Mouse (Mus musculus) limb, embryonic 10.5 days (tissue): Measurements from ENCODE around the gene Cox19. TPM values are rescaled to one million over a fixed set of nuclear protein-coding genes. Genes with fewer than 3 reads are reported as not detected.

ENCODE experiments used
- DNase-seq: peaks from one replicate; pipeline ENCODE4 v3.0.0-alpha.2; 2017; ENCODE audit warnings: low spot score
- H3K27ac ChIP-seq: fragments of 300-500 bp; sonication (generic); 2 replicates; pipeline ENCODE4 v1.5.1; 2016; ENCODE audit warnings: mild to moderate bottlenecking
- H3K27me3 ChIP-seq: fragments of 300-500 bp; sonication (generic); 2 replicates; pipeline ENCODE4 v1.6.1; 2016; ENCODE audit warnings: low read depth, mild to moderate bottlenecking; ENCODE audit not compliant: poor library complexity, severe bottlenecking
- H3K36me3 ChIP-seq: fragments of 300-500 bp; sonication (generic); 2 replicates; pipeline ENCODE4 v1.6.1; 2016; ENCODE audit warnings: mild to moderate bottlenecking, moderate library complexity
- H3K4me1 ChIP-seq: fragments of 300-500 bp; sonication (generic); 2 replicates; pipeline ENCODE4 v1.6.1; 2016
- H3K4me3 ChIP-seq: fragments of 300-500 bp; sonication (generic); 2 replicates; pipeline ENCODE4 v1.5.1; 2016; ENCODE audit warnings: mild to moderate bottlenecking, moderate library complexity
- H3K9me3 ChIP-seq: fragments of 300-500 bp; sonication (generic); replicated peaks from 2 replicates; pipeline ENCODE4 v1.6.1; 2016; ENCODE audit warnings: mild to moderate bottlenecking
- WGBS: fragments of 180-500 bp; shearing (Covaris S2); methylation state at CpG from one replicate; pipeline ENCODE4 v1.1.7; 2016; 5-methylcytosine and 5-hydroxymethylcytosine counted together
- polyA plus RNA-seq: library from polyadenylated mRNA; unstranded; fragments of >200 nt; fragmentation: Nextera tagmentation; extraction: Ambion mirVana; gene quantifications from 2 replicates; pipeline ENCODE4 v1.2.1, GENCODE M21; 2016

The Cox19 gene
- polyA plus RNA-seq, 1 experiment from 2014 or later: 110 TPM

- WGBS: 33% methylated on average over 8 of the region's 8 CpGs
These were observed 28.7 kb upstream of the Cox19 start for GRCm38 (mm10) chr5:139379771-139380384.

DNA sequence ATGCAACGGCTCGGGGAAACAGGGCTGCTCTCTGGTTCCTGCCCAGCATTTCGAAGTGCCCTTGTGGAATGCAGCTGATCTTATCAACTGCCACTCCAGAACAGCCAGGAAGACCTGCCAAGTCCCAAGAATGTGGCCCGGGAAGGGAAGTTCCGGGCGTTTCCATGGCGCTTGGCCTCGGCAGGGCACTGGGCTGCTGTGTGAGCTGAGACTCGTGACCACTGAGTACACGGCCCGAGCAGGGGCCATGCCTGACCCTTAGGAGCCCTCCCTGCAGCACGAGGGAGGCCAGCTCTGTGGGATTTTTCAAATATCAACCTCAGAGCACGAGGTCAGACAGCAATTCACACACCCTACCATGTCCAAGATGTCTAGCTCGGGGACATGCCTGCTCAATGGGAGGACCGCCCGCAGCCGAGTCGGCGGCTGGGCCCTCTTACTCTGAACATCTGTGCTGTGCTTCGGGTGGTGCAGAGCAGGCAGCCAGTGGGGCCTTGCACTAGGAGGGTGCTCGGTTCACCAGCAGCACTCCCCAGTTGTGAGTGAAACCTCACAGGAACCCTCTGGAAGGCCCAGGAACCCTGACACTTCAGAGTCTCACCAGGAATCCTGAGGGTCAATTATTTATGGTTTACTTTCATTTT, 27.9 kb upstream of the Cox19 start:
- Histone ChIP-seq H3K9me3 (no peaks in the 10 kb centered on the region), H3K4me1 (peaks cover 50% of the 10 kb centered on the region), H3K27ac (peak overlapping the region; percentile 81; the same call in 1 of the 2 replicates), H3K27me3 (0 out of 2 replicates have a peak, but pooled peaks cover 5% of the 10 kb centered on the region), H3K4me3 (no peak overlapping the region), H3K36me3 (no peaks in the 10 kb centered on the region)
- no peak for DNase-seq
- WGBS: 58% methylated on average over 21 of the region's 21 CpGs

More at GRCm38 (mm10) chr5:139379771-139380384, 28.7 kb upstream of the Cox19 start:
- Histone ChIP-seq H3K9me3 (no peaks in the 10 kb centered on the region), H3K36me3 (no peaks in the 10 kb centered on the region), H3K27me3 (0 out of 2 replicates have a peak, but pooled peaks cover 5% of the 10 kb centered on the region), H3K4me1 (peaks cover 53% of the 10 kb centered on the region), H3K27ac (peak overlapping the region; percentile 81), H3K4me3 (peak overlapping the region; percentile 71)
- DNase-seq: no peak

DNA sequence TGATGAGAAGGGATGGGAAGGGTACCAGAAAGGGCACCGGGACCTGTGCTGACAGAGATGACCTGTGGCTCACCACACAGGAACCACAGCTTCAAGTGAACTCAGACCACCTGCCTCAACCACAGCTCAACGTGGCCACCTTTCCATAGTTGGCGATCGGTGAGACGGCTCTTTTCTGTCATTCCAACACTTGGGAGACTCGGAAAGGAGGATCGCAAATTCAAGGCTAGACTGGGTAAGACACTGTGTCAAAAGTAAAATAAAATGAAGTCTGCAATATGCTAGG, 27.0 kb upstream of the Cox19 start:
- Histone ChIP-seq H3K27me3 (0 out of 2 replicates have a peak, but pooled peaks cover 5% of the 10 kb centered on the region), H3K4me1 (peaks cover 52% of the 10 kb centered on the region), H3K27ac (peak overlapping the region; percentile 81), H3K4me3 (no peak overlapping the region), H3K36me3 (no peaks in the 10 kb centered on the region), H3K9me3 (no peaks in the 10 kb centered on the region)
- DNase-seq: no peak
- WGBS: 92% methylated on average over 7 of the region's 7 CpGs

DNA sequence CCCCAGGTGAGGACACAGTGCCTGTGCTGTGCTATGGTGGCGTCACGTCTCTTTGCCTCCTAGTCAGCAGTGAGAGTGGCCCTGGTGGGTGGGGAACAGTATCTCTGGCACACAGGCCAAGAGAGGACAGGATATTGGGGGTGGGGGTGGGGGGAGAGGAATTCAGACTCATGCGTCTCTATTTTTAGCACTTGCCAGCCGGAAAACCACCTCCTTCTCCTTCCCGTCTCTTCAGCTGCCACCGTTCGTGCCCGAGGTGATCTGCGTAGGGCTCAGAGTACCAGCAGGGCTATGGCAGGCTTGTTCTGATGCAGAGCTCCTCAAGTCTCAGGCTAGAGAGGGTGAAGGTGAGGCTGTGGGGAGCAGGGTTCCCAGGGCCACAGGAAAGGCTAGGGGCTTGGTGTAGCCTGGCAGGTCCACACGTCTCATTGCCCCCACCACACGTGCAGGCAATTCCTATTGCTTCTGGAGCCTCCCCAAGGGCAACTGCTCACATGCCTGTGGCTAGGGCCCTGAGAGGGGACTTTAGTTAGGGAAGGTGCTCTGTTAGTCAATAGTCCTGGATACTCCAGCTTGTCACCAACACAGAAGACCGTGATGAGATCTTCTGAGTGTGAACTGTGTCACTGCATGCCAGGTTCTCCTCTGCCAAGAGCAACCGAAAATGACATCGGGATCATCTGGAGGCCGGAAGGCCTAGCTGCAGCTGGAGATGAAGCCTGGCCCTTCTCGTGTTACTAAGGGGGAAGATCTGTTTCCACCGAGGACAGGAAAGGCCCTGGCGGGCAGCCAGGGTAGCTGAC, 26.5 kb upstream of the Cox19 start, which contains the start of gene Gpr146:
Gene Gpr146 (plus strand): TSS at position 230 of the 803 bp plus-strand sequence.
- Histone ChIP-seq H3K27ac (peak within 1 kb of the TSS; percentile 81), H3K36me3 (no peaks in the 10 kb centered on the region), H3K4me3 (no peak within 1 kb of the TSS), H3K9me3 (no peaks in the 10 kb centered on the region), H3K4me1 (peaks cover 49% of the 10 kb centered on the region), H3K27me3 (0 out of 2 replicates have a peak, but pooled peaks cover 5% of the 10 kb centered on the region)
- no peak for DNase-seq
- 80% methylated on average over 18 of the region's 18 CpGs for WGBS

- no peaks in the 10 kb centered on the region for H3K27me3 ChIP-seq
- H3K9me3 ChIP-seq: no peaks in the 10 kb centered on the region
- peaks cover 60% of the 10 kb centered on the region for H3K4me1 ChIP-seq
- H3K4me3 ChIP-seq: no peak overlapping the region
- WGBS: 89% methylated on average over 2 of the region's 2 CpGs
- H3K36me3 ChIP-seq: no peaks in the 10 kb centered on the region
- no peak for DNase-seq
- no peak overlapping the region for H3K27ac ChIP-seq
These were observed 23.6 kb upstream of the Cox19 start for GRCm38 (mm10) chr5:139374841-139375240.

- Histone ChIP-seq H3K4me3 (no peak overlapping the region), H3K4me1 (peaks cover 52% of the 10 kb centered on the region), H3K27me3 (no peaks in the 10 kb centered on the region), H3K9me3 (no peaks in the 10 kb centered on the region), H3K36me3 (no peaks in the 10 kb centered on the region), H3K27ac (no peak overlapping the region)
- no peak for DNase-seq
- 85% methylated on average over 6 of the region's 6 CpGs for WGBS
These were observed 22.7 kb upstream of the Cox19 start for GRCm38 (mm10) chr5:139373889-139374444.

GRCm38 (mm10) chr5:139373126-139373525, 21.9 kb upstream of the Cox19 start:
- H3K4me3 ChIP-seq: no peak overlapping the region
- no peak for DNase-seq
- H3K36me3 ChIP-seq: no peaks in the 10 kb centered on the region
- H3K9me3 ChIP-seq: no peaks in the 10 kb centered on the region
- H3K27me3 ChIP-seq: no peaks in the 10 kb centered on the region
- H3K4me1 ChIP-seq: peaks cover 46% of the 10 kb centered on the region
- 83% methylated on average over 3 of the region's 3 CpGs for WGBS
- H3K27ac ChIP-seq: no peak overlapping the region

GRCm38 (mm10) chr5:139371631-139372401, 20.6 kb upstream of the Cox19 start:
- H3K36me3 ChIP-seq: no peaks in the 10 kb centered on the region
- peak overlapping the region; percentile 77 for H3K4me3 ChIP-seq
- H3K27me3 ChIP-seq: no peaks in the 10 kb centered on the region
- peaks cover 34% of the 10 kb centered on the region for H3K4me1 ChIP-seq
- DNase-seq: peak; percentile 96
- H3K27ac ChIP-seq: peak overlapping the region; percentile 98
- 2% methylated on average over 39 of the region's 39 CpGs for WGBS
- H3K9me3 ChIP-seq: no peaks in the 10 kb centered on the region

- no peaks in the 10 kb centered on the region for H3K27me3 ChIP-seq
- H3K36me3 ChIP-seq: no peaks in the 10 kb centered on the region
- no peak for DNase-seq
- peak overlapping the region; percentile 98 for H3K27ac ChIP-seq
- 68% methylated on average over 5 of the region's 5 CpGs for WGBS
- H3K9me3 ChIP-seq: no peaks in the 10 kb centered on the region
- peaks cover 38% of the 10 kb centered on the region for H3K4me1 ChIP-seq
- peak overlapping the region; percentile 77 for H3K4me3 ChIP-seq
These were observed 19.9 kb upstream of the Cox19 start for GRCm38 (mm10) chr5:139371118-139371517.

GRCm38 (mm10) chr5:139370336-139370735, 19.1 kb upstream of the Cox19 start:
- 85% methylated on average over 6 of the region's 6 CpGs for WGBS
- H3K27ac ChIP-seq: peak overlapping the region; percentile 19; the same call in 1 of the 2 replicates
- no peaks in the 10 kb centered on the region for H3K9me3 ChIP-seq
- H3K4me1 ChIP-seq: peaks cover 44% of the 10 kb centered on the region
- DNase-seq: no peak
- no peaks in the 10 kb centered on the region for H3K27me3 ChIP-seq
- no peak overlapping the region for H3K4me3 ChIP-seq
- no peaks in the 10 kb centered on the region for H3K36me3 ChIP-seq

GRCm38 (mm10) chr5:139368638-139369320, 17.6 kb upstream of the Cox19 start:
- Histone ChIP-seq H3K4me1 (peaks cover 51% of the 10 kb centered on the region), H3K36me3 (peaks cover 1% of the 10 kb centered on the region; the same call in 1 of the 2 replicates), H3K27me3 (no peaks in the 10 kb centered on the region), H3K27ac (no peak overlapping the region), H3K9me3 (no peaks in the 10 kb centered on the region), H3K4me3 (no peak overlapping the region)
- no peak for DNase-seq
- WGBS: 86% methylated on average over 11 of the region's 11 CpGs
